Mouse (Mus musculus): ENCODE results near the gene Gch1. TPM values are rescaled to one million over a fixed set of nuclear protein-coding genes. Genes with fewer than 3 reads are reported as not detected.

The Gch1 gene
- total RNA-seq (2014; rRNA removed; ENCODE audit: low replicate concordance): 7.4 and 10.2 TPM in 2 replicates
- 4.3 and 5.6 TPM in 2 replicates for polyA plus RNA-seq (2015; fragmentation: Nextera tagmentation; extraction: Ambion mirVana)

GRCm38 (mm10) chr14:47188848-47189634 is at the start of gene Gch1:
Gene Gch1, minus strand, starts transcription at chr14:47189413.
- peak within 1 kb of the TSS; percentile 93 for H3K4me2 ChIP-seq (ENCODE audit: low read depth, low read length)
- H3K9me3 ChIP-seq (replicated peaks; ENCODE audit: control insufficient read depth, low read length): no peaks in the 10 kb centered on the region
- peak within 1 kb of the TSS; percentile 69 for H3K9ac ChIP-seq (replicated peaks; ENCODE audit: low read depth, low read length)
- TF ChIP-seq CTCF (IDR thresholded peaks at IDR 0.05; ENCODE audit: low read depth) (no peak), EP300 (IDR thresholded peaks at IDR 0.05; ENCODE audit: low read depth) (no peak; the same call in 1 of the 2 replicates)
- ATAC-seq (ENCODE audit: insufficient read depth, low read depth): peak; percentile 85
- peak within 1 kb of the TSS; percentile 76 for H3K4me3 ChIP-seq (ENCODE audit: low read depth, low read length)
- peak within 1 kb of the TSS; percentile 81 for H3K27ac ChIP-seq (ENCODE audit: low read depth)
- no peaks in the 10 kb centered on the region for H3K27me3 ChIP-seq (ENCODE audit: control insufficient read depth, insufficient read depth, low read length)
- under 1% methylated on average over 67 of the region's 68 CpGs for WGBS
- no peaks in the 10 kb centered on the region for H3K36me3 ChIP-seq (replicated peaks; ENCODE audit: control insufficient read depth, insufficient read depth, low read length)
- DNase-seq (ENCODE audit: low spot score): peak; percentile 71
- peaks cover 12% of the 10 kb centered on the region; the same call in 1 of the 2 replicates for H3K4me1 ChIP-seq (ENCODE audit: control insufficient read depth, insufficient read depth)

DNA sequence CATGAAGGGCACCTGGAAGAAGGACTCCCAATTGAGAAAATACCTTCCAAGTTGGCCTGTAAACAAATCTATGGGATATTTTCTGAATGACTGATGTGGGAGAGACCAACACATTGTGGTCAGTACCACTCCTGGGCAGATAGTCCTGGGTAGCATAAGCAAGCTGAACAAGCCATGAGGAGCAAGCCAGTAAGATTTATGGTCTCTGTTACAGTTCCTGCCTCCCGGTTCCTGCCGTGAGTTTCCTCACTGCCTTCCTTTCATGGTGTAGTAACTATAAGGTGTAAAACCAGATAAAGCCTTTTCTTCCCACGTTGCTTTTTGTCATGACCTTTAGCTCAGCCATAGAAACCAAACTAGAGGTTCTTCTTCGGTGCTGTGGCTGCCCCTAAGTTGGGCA is 48.1 kb upstream of the Gch1 start:
- 83% methylated on average over 4 of the region's 4 CpGs for WGBS
- H3K9ac ChIP-seq (replicated peaks; ENCODE audit: low read depth, low read length): no peak overlapping the region

DNA sequence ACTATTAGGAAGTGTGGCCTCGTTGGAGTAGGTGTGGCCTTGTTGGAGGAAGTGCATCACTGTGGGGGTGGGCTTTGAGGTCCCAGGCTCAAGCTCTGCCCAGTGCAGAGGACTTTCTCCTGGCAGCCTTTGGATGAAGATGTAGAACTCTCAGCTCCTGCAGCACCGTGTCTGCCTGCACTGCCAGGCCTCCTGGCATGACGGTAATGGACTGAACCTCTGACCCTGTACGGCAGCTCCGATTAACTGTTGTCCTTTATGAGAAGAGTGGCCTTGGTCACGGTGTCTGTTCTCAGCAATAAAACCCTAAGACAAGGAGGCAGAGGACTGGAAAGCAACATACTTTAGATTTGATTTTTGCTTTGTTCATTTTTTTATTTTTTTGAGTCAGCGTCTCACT is 47.3 kb upstream of the Gch1 start:
- WGBS: 93% methylated on average over 7 of the region's 7 CpGs
- H3K36me3 ChIP-seq (replicated peaks; ENCODE audit: control insufficient read depth, insufficient read depth, low read length): peaks cover 6% of the 10 kb centered on the region; the same call in 1 of the 2 replicates
- no peak for DNase-seq (ENCODE audit: low spot score)
- no peak for TF ChIP-seq EP300 (IDR thresholded peaks at IDR 0.05; ENCODE audit: low read depth)
- no peak for TF ChIP-seq CTCF (IDR thresholded peaks at IDR 0.05; ENCODE audit: low read depth)
- no peak overlapping the region for H3K27ac ChIP-seq (ENCODE audit: low read depth)
- H3K4me1 ChIP-seq (ENCODE audit: control insufficient read depth, insufficient read depth): no peaks in the 10 kb centered on the region
- no peak overlapping the region for H3K4me2 ChIP-seq (ENCODE audit: low read depth, low read length)
- H3K9me3 ChIP-seq (replicated peaks; ENCODE audit: control insufficient read depth, low read length): no peaks in the 10 kb centered on the region
- H3K27me3 ChIP-seq (ENCODE audit: control insufficient read depth, insufficient read depth, low read length): no peaks in the 10 kb centered on the region
- no peak for ATAC-seq (ENCODE audit: insufficient read depth, low read depth)
- no peak overlapping the region for H3K4me3 ChIP-seq (ENCODE audit: low read depth, low read length)
- H3K9ac ChIP-seq (replicated peaks; ENCODE audit: low read depth, low read length): no peak overlapping the region

More for the DNA sequence above, 48.1 kb upstream of the Gch1 start:
- ATAC-seq (ENCODE audit: insufficient read depth, low read depth): no peak
- H3K27ac ChIP-seq (ENCODE audit: low read depth): no peak overlapping the region
- no peak for TF ChIP-seq CTCF (IDR thresholded peaks at IDR 0.05; ENCODE audit: low read depth)
- no peak for DNase-seq (ENCODE audit: low spot score)
- H3K9me3 ChIP-seq (replicated peaks; ENCODE audit: control insufficient read depth, low read length): no peaks in the 10 kb centered on the region
- no peak overlapping the region for H3K4me2 ChIP-seq (ENCODE audit: low read depth, low read length)
- H3K4me1 ChIP-seq (ENCODE audit: control insufficient read depth, insufficient read depth): no peaks in the 10 kb centered on the region
- no peaks in the 10 kb centered on the region for H3K27me3 ChIP-seq (ENCODE audit: control insufficient read depth, insufficient read depth, low read length)
- peaks cover 8% of the 10 kb centered on the region; the same call in 1 of the 2 replicates for H3K36me3 ChIP-seq (replicated peaks; ENCODE audit: control insufficient read depth, insufficient read depth, low read length)
- no peak overlapping the region for H3K4me3 ChIP-seq (ENCODE audit: low read depth, low read length)

DNA sequence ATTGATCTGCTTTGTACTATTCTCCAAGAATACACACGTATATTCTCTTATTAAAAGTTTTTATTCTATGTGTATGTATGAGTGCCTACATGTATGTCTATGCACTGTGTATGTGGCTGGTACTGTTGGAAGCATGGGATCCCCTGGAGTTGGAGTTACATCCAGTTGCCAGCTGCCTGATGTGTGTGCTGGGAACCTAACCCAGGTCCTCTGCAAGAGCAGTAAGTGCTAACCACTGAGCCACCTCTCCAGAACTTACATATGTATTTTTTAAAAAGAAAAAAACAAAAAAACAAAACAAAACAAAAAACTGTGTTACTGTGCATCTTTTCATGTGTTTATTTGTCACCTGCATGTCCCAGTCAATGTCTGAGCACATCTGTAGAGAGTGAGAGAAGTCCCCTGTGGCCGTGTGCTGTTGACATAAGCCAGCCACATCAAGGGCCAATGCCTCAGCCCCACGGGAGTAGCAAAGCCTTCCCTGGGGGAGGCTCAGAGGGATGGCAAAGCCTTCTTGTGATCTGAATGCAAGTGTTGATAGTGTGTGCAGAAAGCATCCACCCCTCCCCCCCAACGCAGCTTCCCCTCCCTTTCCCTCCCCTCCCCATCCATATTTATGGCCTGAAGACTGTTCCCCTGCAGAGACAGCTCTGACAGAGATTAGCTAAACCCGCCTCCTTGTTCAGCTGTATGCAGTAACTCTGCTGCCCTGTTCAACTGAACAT is 45.5 kb upstream of the Gch1 start:
- WGBS: 46% methylated on average over 5 of the region's 5 CpGs
- no peak for TF ChIP-seq CTCF (IDR thresholded peaks at IDR 0.05; ENCODE audit: low read depth)
- no peak for TF ChIP-seq EP300 (IDR thresholded peaks at IDR 0.05; ENCODE audit: low read depth)
- ATAC-seq (ENCODE audit: insufficient read depth, low read depth): no peak
- H3K4me3 ChIP-seq (ENCODE audit: low read depth, low read length): no peak overlapping the region
- H3K4me1 ChIP-seq (ENCODE audit: control insufficient read depth, insufficient read depth): no peaks in the 10 kb centered on the region; the same call in 1 of the 2 replicates
- DNase-seq (ENCODE audit: low spot score): no peak
- no peak overlapping the region for H3K4me2 ChIP-seq (ENCODE audit: low read depth, low read length)
- H3K36me3 ChIP-seq (replicated peaks; ENCODE audit: control insufficient read depth, insufficient read depth, low read length): no peaks in the 10 kb centered on the region
- H3K27me3 ChIP-seq (ENCODE audit: control insufficient read depth, insufficient read depth, low read length): no peaks in the 10 kb centered on the region
- H3K27ac ChIP-seq (ENCODE audit: low read depth): no peak overlapping the region
- H3K9me3 ChIP-seq (replicated peaks; ENCODE audit: control insufficient read depth, low read length): no peaks in the 10 kb centered on the region
- no peak overlapping the region for H3K9ac ChIP-seq (replicated peaks; ENCODE audit: low read depth, low read length)

- Histone ChIP-seq H3K27me3 (ENCODE audit: control insufficient read depth, insufficient read depth, low read length) (no peaks in the 10 kb centered on the region), H3K36me3 (replicated peaks; ENCODE audit: control insufficient read depth, insufficient read depth, low read length) (no peaks in the 10 kb centered on the region), H3K9ac (replicated peaks; ENCODE audit: low read depth, low read length) (no peak overlapping the region), H3K4me2 (ENCODE audit: low read depth, low read length) (no peak overlapping the region), H3K27ac (ENCODE audit: low read depth) (no peak overlapping the region), H3K4me3 (ENCODE audit: low read depth, low read length) (no peak overlapping the region), H3K9me3 (replicated peaks; ENCODE audit: control insufficient read depth, low read length) (no peaks in the 10 kb centered on the region), H3K4me1 (ENCODE audit: control insufficient read depth, insufficient read depth) (no peaks in the 10 kb centered on the region; the same call in 1 of the 2 replicates)
- 62% methylated on average over 3 of the region's 3 CpGs for WGBS
- ATAC-seq (ENCODE audit: insufficient read depth, low read depth): no peak
- no peak for TF ChIP-seq CTCF (IDR thresholded peaks at IDR 0.05; ENCODE audit: low read depth)
- TF ChIP-seq EP300 (IDR thresholded peaks at IDR 0.05; ENCODE audit: low read depth): no peak
- no peak for DNase-seq (ENCODE audit: low spot score)
These were observed 44.8 kb upstream of the Gch1 start for GRCm38 (mm10) chr14:47234032-47234431.
